Mouse (Mus musculus): ENCODE data around the gene Pabpn1l.
"Not testable (repeated sequence)": the region's sequence is repeated elsewhere in the genome, so short reads cannot be mapped to it uniquely, and the experiment has no call there.

Gene Pabpn1l

DNA sequence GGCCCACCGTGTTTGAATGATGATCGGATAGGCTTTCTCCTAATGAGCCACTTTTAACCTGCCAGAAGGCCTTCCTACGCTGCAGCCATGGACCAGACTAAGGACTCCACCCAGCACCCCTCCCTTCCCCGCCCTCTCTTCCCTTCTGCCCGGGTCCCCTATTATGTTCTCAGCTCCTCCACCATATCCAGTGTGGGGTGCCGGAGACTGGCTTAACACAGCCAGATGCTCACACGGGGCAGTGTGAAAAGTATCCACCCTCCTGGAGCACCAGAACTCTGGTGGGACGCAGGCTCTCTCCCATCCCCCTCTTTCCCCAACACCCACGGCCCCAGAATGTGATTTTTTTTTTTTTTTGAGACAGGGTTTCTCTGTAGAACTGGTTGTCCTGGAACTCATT lies 49.0 kb downstream of the Pabpn1l start:
- DNase-seq: no peak

DNA sequence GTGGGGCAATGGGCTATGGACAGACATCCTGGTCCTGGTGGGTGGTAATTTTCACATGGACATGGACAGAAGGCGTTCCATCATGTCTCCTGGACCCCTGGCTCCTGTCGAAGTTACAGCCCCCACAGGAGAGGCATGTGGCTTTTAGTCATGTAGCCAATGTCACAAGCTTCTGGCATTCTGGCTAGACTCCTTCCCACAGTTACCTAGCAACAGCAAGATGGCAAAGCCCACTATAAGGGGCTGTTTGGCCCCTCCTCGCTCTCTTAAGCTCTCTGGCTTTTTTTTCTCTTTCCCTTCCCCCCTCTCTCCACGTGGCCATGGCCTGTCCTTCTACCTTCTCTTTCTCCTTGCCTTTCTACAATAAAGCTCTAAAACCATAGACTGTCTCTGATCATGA lies 49.4 kb downstream of the Pabpn1l start:
- not testable (repeated sequence) for DNase-seq

DNA sequence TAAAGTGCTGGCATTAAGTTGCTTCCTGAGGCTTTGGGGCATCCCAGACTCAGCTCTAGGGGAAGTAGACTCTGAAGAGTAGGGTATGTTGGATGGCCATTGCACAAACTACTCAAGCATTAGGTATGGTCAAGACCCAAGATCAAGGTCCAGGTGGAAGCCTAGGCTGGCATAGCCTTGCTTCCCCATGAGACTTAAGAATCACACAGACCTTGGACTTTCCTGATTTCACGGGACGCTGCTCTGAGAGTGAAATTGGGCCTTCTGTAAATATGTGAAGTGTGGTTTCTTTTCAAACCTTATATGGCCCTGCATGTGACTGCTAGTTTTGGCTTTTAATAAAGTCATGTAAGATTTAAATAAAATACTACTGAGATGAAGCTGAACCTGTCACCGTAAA lies 49.8 kb downstream of the Pabpn1l start:
- no peak for DNase-seq

DNA sequence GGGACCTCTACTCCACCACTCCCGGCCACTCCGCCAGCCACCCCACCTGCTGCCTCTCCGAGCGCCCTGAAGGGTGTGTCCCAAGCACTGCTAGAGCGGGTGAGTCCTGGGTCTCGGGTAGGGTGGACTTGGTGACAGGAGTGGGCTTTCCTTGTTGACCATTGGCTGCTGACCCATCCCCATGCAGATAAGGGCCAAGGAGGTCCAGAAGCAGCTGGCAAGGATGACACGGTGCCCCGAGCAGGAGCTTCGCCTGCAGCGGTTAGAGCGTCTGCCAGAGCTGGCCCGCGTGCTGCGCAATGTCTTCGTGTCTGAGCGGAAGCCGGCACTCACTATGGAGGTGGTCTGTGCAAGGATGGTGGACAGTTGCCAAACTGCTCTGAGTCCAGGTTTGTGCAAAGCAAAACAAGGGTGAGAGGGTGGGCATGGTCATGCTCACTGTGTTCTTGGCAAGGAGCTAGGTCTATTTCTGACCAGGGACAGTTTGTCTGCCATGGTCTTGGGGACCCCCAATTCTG lies 50.7 kb downstream of the Pabpn1l start:
- DNase-seq: no peak

DNA sequence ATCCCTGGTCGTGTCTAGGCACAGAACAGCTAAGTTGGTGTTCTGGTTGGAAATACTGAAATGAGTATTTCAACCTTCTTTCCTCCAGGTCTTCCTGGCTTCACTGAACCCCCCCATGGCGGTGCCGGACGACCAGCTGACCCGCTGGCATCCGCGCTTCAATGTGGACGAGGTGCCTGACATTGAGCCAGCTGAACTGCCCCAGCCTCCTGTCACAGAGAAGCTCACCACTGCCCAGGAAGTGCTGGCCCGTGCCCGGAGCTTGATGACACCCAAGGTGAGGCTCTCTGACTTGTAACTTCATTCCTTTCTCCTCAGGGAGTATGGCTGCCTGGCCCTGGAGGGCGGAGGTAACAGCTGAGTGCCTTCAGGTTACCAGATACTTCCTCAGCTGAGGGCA lies 51.4 kb downstream of the Pabpn1l start:
- peak; percentile 71 to 77 for DNase-seq

DNA sequence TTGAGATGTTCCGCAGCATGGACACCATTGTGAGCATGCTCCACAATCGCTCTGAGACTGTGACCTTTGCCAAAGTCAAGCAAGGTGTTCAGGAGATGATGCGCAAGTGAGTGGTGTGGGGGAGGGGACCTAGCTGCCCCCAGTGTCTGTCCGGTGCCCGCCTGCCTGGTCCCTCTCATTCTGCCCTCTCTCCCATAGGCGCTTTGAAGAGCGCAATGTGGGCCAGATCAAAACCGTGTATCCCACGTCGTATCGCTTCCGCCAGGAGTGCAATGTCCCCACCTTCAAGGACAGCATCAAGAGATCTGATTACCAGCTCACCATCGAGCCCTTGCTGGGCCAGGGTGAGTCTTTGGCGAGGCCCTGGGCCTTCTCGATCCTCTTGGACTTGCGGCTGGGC lies 52.5 kb downstream of the Pabpn1l start:
- DNase-seq: no peak

Data from cerebellum, adult 18-20 months (tissue).